Mouse (Mus musculus) heart, embryonic 14.5 days (tissue): Measurements from ENCODE around the gene Dhrs1. TPM values are rescaled to one million over a fixed set of nuclear protein-coding genes. Genes with fewer than 3 reads are reported as not detected.

ENCODE experiments used
- polyA plus RNA-seq: library from polyadenylated mRNA; unstranded; fragments of >200 nt; fragmentation: Nextera tagmentation; extraction: Ambion mirVana; gene quantifications from 2 replicates; pipeline ENCODE4 v1.2.1, GENCODE M21; 2014

Gene Dhrs1
- polyA plus RNA-seq, 1 experiment from 2014 or later = 70.6 TPM

Other genes with a start within 250 kb of the Dhrs1 start
- 0.12 and 0.36 TPM in 2 replicates for gene Cpne6, start 235.2 kb downstream of the Dhrs1 start, polyA plus RNA-seq
- gene Nrl, start 220.7 kb downstream of the Dhrs1 start, polyA plus RNA-seq = not detected in 2 replicates
- gene Pck2, start 205.4 kb downstream of the Dhrs1 start, polyA plus RNA-seq = 35.1 TPM in 2 replicates
- gene Dcaf11, start 185.7 kb downstream of the Dhrs1 start, polyA plus RNA-seq = 68.1 and 74.1 TPM in 2 replicates
- not detected in 2 replicates for gene A730061H03Rik, start 185.3 kb downstream of the Dhrs1 start, polyA plus RNA-seq
- 97.6 and 102 TPM in 2 replicates for gene Fitm1, start 170.1 kb downstream of the Dhrs1 start, polyA plus RNA-seq
- gene Psme1, start 167.6 kb downstream of the Dhrs1 start, polyA plus RNA-seq = 224 and 250 TPM in 2 replicates
- gene Emc9, start 160.4 kb downstream of the Dhrs1 start, polyA plus RNA-seq = 22.6 and 22.7 TPM in 2 replicates
- gene Psme2, start 154.6 kb downstream of the Dhrs1 start, polyA plus RNA-seq = 225 and 229 TPM in 2 replicates
- 12.7 and 13.1 TPM in 2 replicates for gene Rnf31, start 154.0 kb downstream of the Dhrs1 start, polyA plus RNA-seq
- gene Irf9, start 142.1 kb downstream of the Dhrs1 start, polyA plus RNA-seq = 9.8 and 10.1 TPM in 2 replicates
- gene Rec8, start 127.7 kb downstream of the Dhrs1 start, polyA plus RNA-seq = 7.1 and 10.2 TPM in 2 replicates
- 65.7 and 68.4 TPM in 2 replicates for gene Ipo4, start 109.7 kb downstream of the Dhrs1 start, polyA plus RNA-seq
- 1.8 and 2.5 TPM in 2 replicates for gene Gm49378, start 107.8 kb downstream of the Dhrs1 start, polyA plus RNA-seq
- gene Tm9sf1, start 101.9 kb downstream of the Dhrs1 start, polyA plus RNA-seq = 86.6 and 90.0 TPM in 2 replicates
- 0.35 and 0.46 TPM in 2 replicates for gene Tssk4, start 95.5 kb downstream of the Dhrs1 start, polyA plus RNA-seq
- 99.2 and 100 TPM in 2 replicates for gene Mdp1, start 85.2 kb downstream of the Dhrs1 start, polyA plus RNA-seq
- gene Gmpr2, start 73.7 kb downstream of the Dhrs1 start, polyA plus RNA-seq = 40.6 and 40.9 TPM in 2 replicates
- 511 and 563 TPM in 2 replicates for gene Nedd8, start 73.6 kb downstream of the Dhrs1 start, polyA plus RNA-seq
- 28.7 and 31.6 TPM in 2 replicates for gene Tinf2, start 63.9 kb downstream of the Dhrs1 start, polyA plus RNA-seq
- gene Tgm1, start 31.8 kb downstream of the Dhrs1 start, polyA plus RNA-seq = 0.13 and 0.14 TPM in 2 replicates
- gene Rabggta, start 23.4 kb downstream of the Dhrs1 start, polyA plus RNA-seq = 20.1 and 20.5 TPM in 2 replicates
- 21.3 and 25.2 TPM in 2 replicates for gene Nop9, start within 50 bp of the Dhrs1 start, polyA plus RNA-seq
- gene Cideb, start 12.8 kb upstream of the Dhrs1 start, polyA plus RNA-seq = 1.5 and 1.6 TPM in 2 replicates
- 0.24 and 0.27 TPM in 2 replicates for gene Ltb4r2, start 15.7 kb upstream of the Dhrs1 start, polyA plus RNA-seq
- gene Ltb4r1, start 20.3 kb upstream of the Dhrs1 start, polyA plus RNA-seq = 0.28 and 0.62 TPM in 2 replicates
- 14.8 and 17.7 TPM in 2 replicates for gene Adcy4, start 38.4 kb upstream of the Dhrs1 start, polyA plus RNA-seq
- 13.6 and 16.1 TPM in 2 replicates for gene Ripk3, start 43.2 kb upstream of the Dhrs1 start, polyA plus RNA-seq
- 7.6 and 11.0 TPM in 2 replicates for gene Nfatc4, start 77.5 kb upstream of the Dhrs1 start, polyA plus RNA-seq
- gene Nynrin, start 108.3 kb upstream of the Dhrs1 start, polyA plus RNA-seq = 11.0 and 12.4 TPM in 2 replicates
- 0.24 and 0.61 TPM in 2 replicates for gene Cbln3, start 138.7 kb upstream of the Dhrs1 start, polyA plus RNA-seq
- 5.7 and 6.1 TPM in 2 replicates for gene Khnyn, start 139.3 kb upstream of the Dhrs1 start, polyA plus RNA-seq
- gene Sdr39u1, start 154.6 kb upstream of the Dhrs1 start, polyA plus RNA-seq = 51.6 and 52.1 TPM in 2 replicates
- 2.6 and 3.5 TPM in 2 replicates for gene Cma1, start 199.0 kb upstream of the Dhrs1 start, polyA plus RNA-seq
- not detected in 2 replicates for gene Cma2, start 205.3 kb upstream of the Dhrs1 start, polyA plus RNA-seq